Mouse (Mus musculus) hindbrain, postnatal 0 days (tissue): ENCODE data around the gene Mc3r. TPM values are rescaled to one million over a fixed set of nuclear protein-coding genes. Genes with fewer than 3 reads are reported as not detected.

Experiments
- ATAC-seq: fragments of 200-750 bp; cut with Nextera tagmentation; 2 replicates; pipeline ENCODE4 v1.8.0; 2017; ENCODE audit warnings: mild to moderate bottlenecking, moderate TSS enrichment, moderate library complexity
- DNase-seq: peaks from one replicate; pipeline ENCODE4 v3.0.0-alpha.2; 2015; ENCODE audit warnings: low spot score
- H3K27ac ChIP-seq: fragments of 300-500 bp; sonication (generic); 2 replicates; pipeline ENCODE4 v1.5.1; 2014; ENCODE audit warnings: mild to moderate bottlenecking
- H3K27me3 ChIP-seq: fragments of 300-500 bp; sonication (generic); 2 replicates; pipeline ENCODE4 v1.6.1; 2014; ENCODE audit warnings: low read length, mixed read lengths; ENCODE audit not compliant: insufficient read depth
- H3K36me3 ChIP-seq: fragments of 300-500 bp; sonication (generic); 2 replicates; pipeline ENCODE4 v1.6.1; 2014; ENCODE audit warnings: low read length, mixed read lengths; ENCODE audit not compliant: insufficient read depth
- H3K4me1 ChIP-seq: fragments of 300-500 bp; sonication (generic); 2 replicates; pipeline ENCODE4 v1.6.1; 2014; ENCODE audit warnings: antibody characterized with exemption, low read length, mixed read lengths; ENCODE audit not compliant: insufficient read depth
- H3K4me2 ChIP-seq: fragments of 300-500 bp; sonication (generic); 2 replicates; pipeline ENCODE4 v1.6.1; 2014; ENCODE audit warnings: low read depth, mild to moderate bottlenecking, low read length, moderate library complexity, mixed read lengths
- H3K4me3 ChIP-seq: fragments of 300-500 bp; sonication (generic); 2 replicates; pipeline ENCODE4 v1.5.1; 2014; ENCODE audit warnings: low read length
- H3K9ac ChIP-seq: fragments of 300-500 bp; sonication (generic); replicated peaks from 2 replicates; pipeline ENCODE4 v1.6.1; 2014; ENCODE audit warnings: mild to moderate bottlenecking, low read length, moderate library complexity, mixed read lengths
- H3K9me3 ChIP-seq: fragments of 300-500 bp; sonication (generic); 2 replicates; pipeline ENCODE4 v1.6.1; 2016; ENCODE audit warnings: low read length, mixed read lengths
- CTCF ChIP-seq: IDR thresholded peaks from 2 replicates; pipeline ENCODE4 v1.5.1; 2016; ENCODE audit warnings: antibody characterized with exemption, control low read depth, low read depth
- WGBS: fragments of 180-500 bp; shearing (Covaris S2); extraction: QIAGEN DNeasy Blood & Tissue Kit; methylation state at CpG from one replicate; pipeline ENCODE4 v1.1.7; 2014; 5-methylcytosine and 5-hydroxymethylcytosine counted together
- polyA plus RNA-seq: library from polyadenylated mRNA; unstranded; fragments of >200 nt; fragmentation: Nextera tagmentation; extraction: Ambion mirVana; gene quantifications from 2 replicates; pipeline ENCODE4 v1.2.1, GENCODE M21; 2015
- total RNA-seq: library from RNA; depleted of rRNA; stranded (reverse); fragments of >200 nt; gene quantifications from 2 replicates; pipeline ENCODE4 v1.2.3, GENCODE M21; 2014

Mc3r gene
- total and polyA plus RNA-seq, 2 experiments from 2014 or later: 0.31 to 0.38 TPM

GRCm38 (mm10) chr2:172263216-172263615 is 14.9 kb downstream of the Mc3r start:
- Histone ChIP-seq H3K4me3 (no peak overlapping the region), H3K27me3 (no peaks in the 10 kb centered on the region), H3K36me3 (no peaks in the 10 kb centered on the region), H3K9me3 (no peaks in the 10 kb centered on the region), H3K4me1 (no peaks in the 10 kb centered on the region), H3K4me2 (no peak overlapping the region), H3K27ac (no peak overlapping the region), H3K9ac (no peak overlapping the region)
- DNase-seq (no peak), ATAC-seq (no peak)
- TF ChIP-seq CTCF: no peak
- WGBS: 88% methylated on average over 6 of the region's 6 CpGs

GRCm38 (mm10) chr2:172269907-172270306 is 21.6 kb downstream of the Mc3r start:
- ATAC-seq (peak; percentile 41; the same call in 1 of the 2 replicates), DNase-seq (peak; percentile 33)
- Histone ChIP-seq H3K27me3 (no peaks in the 10 kb centered on the region), H3K4me1 (no peaks in the 10 kb centered on the region), H3K36me3 (no peaks in the 10 kb centered on the region), H3K9me3 (no peaks in the 10 kb centered on the region), H3K9ac (no peak overlapping the region; the same call in 1 of the 2 replicates), H3K4me3 (no peak overlapping the region), H3K27ac (peak overlapping the region; percentile 43), H3K4me2 (no peak overlapping the region)
- no peak for TF ChIP-seq CTCF
- 75% methylated on average over 11 of the region's 11 CpGs for WGBS

- Histone ChIP-seq H3K27me3 (no peaks in the 10 kb centered on the region), H3K4me2 (no peak overlapping the region), H3K4me1 (no peaks in the 10 kb centered on the region), H3K27ac (peak overlapping the region; percentile 43), H3K9ac (no peak overlapping the region; the same call in 1 of the 2 replicates), H3K9me3 (no peaks in the 10 kb centered on the region), H3K4me3 (no peak overlapping the region), H3K36me3 (no peaks in the 10 kb centered on the region)
- 19% methylated on average over 9 of the region's 9 CpGs for whole genome bisulfite sequencing
- TF ChIP-seq CTCF: no peak
- DNase-seq (peak; percentile 43), ATAC-seq (no peak)
These were observed 22.2 kb downstream of the Mc3r start for GRCm38 (mm10) chr2:172270485-172270944.

GRCm38 (mm10) chr2:172270974-172271697 is 22.8 kb downstream of the Mc3r start:
- Histone ChIP-seq H3K4me2 (no peak overlapping the region), H3K9me3 (no peaks in the 10 kb centered on the region), H3K9ac (no peak overlapping the region; the same call in 1 of the 2 replicates), H3K4me3 (no peak overlapping the region), H3K4me1 (no peaks in the 10 kb centered on the region), H3K36me3 (no peaks in the 10 kb centered on the region), H3K27ac (peak overlapping the region; percentile 43), H3K27me3 (no peaks in the 10 kb centered on the region)
- ATAC-seq (0 out of 2 replicates have a peak, but pooled peaks have one; percentile 48), DNase-seq (peak; percentile 11)
- whole genome bisulfite sequencing: 46% methylated on average over 12 of the region's 12 CpGs
- no peak for TF ChIP-seq CTCF

GRCm38 (mm10) chr2:172274662-172275061 is 26.4 kb downstream of the Mc3r start:
- H3K4me1 ChIP-seq: no peaks in the 10 kb centered on the region
- WGBS: 81% methylated on average over 8 of the region's 8 CpGs
- H3K4me2 ChIP-seq: no peak overlapping the region
- no peaks in the 10 kb centered on the region for H3K27me3 ChIP-seq
- no peaks in the 10 kb centered on the region for H3K9me3 ChIP-seq
- H3K36me3 ChIP-seq: no peaks in the 10 kb centered on the region
- H3K4me3 ChIP-seq: no peak overlapping the region
- no peak overlapping the region for H3K27ac ChIP-seq
- no peak for TF ChIP-seq CTCF
- DNase-seq (no peak), ATAC-seq (no peak)
- H3K9ac ChIP-seq: no peak overlapping the region

GRCm38 (mm10) chr2:172276155-172276554 is 27.9 kb downstream of the Mc3r start:
- Histone ChIP-seq H3K36me3 (no peaks in the 10 kb centered on the region), H3K9me3 (no peaks in the 10 kb centered on the region), H3K27ac (no peak overlapping the region), H3K4me2 (no peak overlapping the region), H3K4me3 (no peak overlapping the region), H3K9ac (no peak overlapping the region), H3K27me3 (no peaks in the 10 kb centered on the region), H3K4me1 (no peaks in the 10 kb centered on the region)
- 72% methylated on average over 5 of the region's 5 CpGs for WGBS
- ATAC-seq (no peak), DNase-seq (no peak)
- TF ChIP-seq CTCF: no peak

GRCm38 (mm10) chr2:172278979-172279378 is 30.7 kb downstream of the Mc3r start:
- no peak for ATAC-seq
- Histone ChIP-seq H3K4me1 (no peaks in the 10 kb centered on the region), H3K9me3 (no peaks in the 10 kb centered on the region), H3K4me2 (no peak overlapping the region), H3K27ac (no peak overlapping the region), H3K4me3 (no peak overlapping the region), H3K9ac (no peak overlapping the region), H3K27me3 (no peaks in the 10 kb centered on the region), H3K36me3 (no peaks in the 10 kb centered on the region)
- no peak for TF ChIP-seq CTCF
- DNase-seq: no peak
- WGBS: 71% methylated on average over 3 of the region's 3 CpGs
